Mouse (Mus musculus): ENCODE results near the gene Prrg1. TPM values are rescaled to one million over a fixed set of nuclear protein-coding genes. Genes with fewer than 3 reads are reported as not detected.
A peak's percentile ranks its signal among the peaks of the same experiment; 100 is the strongest.

Prrg1 gene
- polyA plus RNA-seq (2012; rRNA removed) = 1.1 and 2.1 TPM in 2 replicates

DNA sequence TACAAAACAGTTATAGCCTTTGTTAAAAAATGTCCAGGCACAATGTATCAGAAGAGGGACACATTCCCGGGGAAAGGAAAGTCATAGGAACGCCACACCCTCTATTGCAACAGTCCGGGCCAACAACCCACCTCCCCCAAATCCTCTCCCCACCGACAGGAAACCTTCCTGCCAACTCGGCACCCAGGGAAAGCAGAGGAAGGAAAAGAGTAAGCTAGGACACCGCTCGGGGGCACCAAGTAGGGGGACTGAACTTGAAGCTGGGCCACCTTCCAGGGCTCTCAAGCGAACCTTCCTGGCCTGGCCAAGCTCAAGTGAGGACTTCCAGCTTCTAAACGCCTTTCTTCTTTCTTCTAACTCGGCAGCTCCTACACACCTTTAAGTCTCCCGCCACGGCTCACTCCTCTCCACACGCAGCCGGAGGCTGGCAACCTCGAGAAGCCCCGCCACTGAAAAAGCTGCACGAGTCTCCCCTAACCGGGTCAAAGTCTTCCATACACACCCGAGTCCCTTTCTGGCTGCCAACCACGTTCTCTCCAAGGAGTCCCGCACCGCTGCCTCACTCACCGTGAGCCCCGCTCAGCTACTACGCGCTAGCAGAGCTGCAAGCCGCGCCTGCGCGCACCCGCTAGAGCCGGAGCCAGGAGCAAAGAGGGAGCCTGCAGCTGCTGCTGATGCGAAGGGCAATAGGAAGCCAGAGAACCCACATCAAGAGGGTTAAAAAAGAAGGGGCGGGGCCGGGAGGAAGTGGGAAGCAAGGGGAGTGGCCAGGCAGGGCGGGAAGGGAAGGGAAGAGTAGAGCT, at the start of gene Prrg1:
Prrg1 (minus strand) TSS at position 695 of the 803 bp plus-strand sequence.
- H3K4me3 ChIP-seq (ENCODE audit: insufficient read depth, low read depth, low read length) = peak within 1 kb of the TSS; percentile 95
- no peaks in the 10 kb centered on the region for H3K36me3 ChIP-seq (ENCODE audit: control insufficient read depth, insufficient read depth, low read length)
- WGBS = under 1% methylated on average over 36 of the region's 36 CpGs
- DNase-seq = peak; percentile 74
- no peaks in the 10 kb centered on the region for H3K4me1 ChIP-seq (ENCODE audit: control insufficient read depth, insufficient read depth, low read length)
- TF ChIP-seq CTCF (conservative IDR thresholded peaks at IDR 0.05; ENCODE audit: insufficient read depth, insufficient read length, low read depth, low read length) (no peak), POLR2A (IDR thresholded peaks at IDR 0.05; ENCODE audit: low read depth, low read length) (no peak)
- no peaks in the 10 kb centered on the region for H3K27me3 ChIP-seq (replicated peaks; ENCODE audit: control insufficient read depth, insufficient read depth, low read length)
- H3K27ac ChIP-seq (ENCODE audit: insufficient read depth, low read depth, low read length) = peak within 1 kb of the TSS; percentile 83

DNA sequence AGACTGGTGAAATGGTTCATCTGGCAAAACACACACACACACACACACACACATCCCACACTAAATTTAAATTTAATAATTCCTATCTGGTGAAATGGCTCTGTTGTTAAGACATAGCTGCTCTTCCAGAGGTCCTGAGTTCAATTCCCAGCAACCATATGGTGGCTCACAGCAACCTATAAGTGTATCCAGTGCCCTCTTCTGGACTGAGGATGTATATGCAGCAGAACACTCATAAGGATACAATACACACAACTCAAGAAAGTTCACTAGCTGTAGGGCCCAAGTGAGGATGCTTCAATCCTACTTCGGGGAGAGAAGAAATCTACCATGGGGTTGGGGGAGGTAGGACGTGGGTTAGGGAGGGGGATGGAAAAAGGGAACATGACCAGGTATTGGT, 22.1 kb upstream of the Prrg1 start:
- Histone ChIP-seq H3K27me3 (replicated peaks; ENCODE audit: control insufficient read depth, insufficient read depth, low read length) (no peaks in the 10 kb centered on the region), H3K4me1 (ENCODE audit: control insufficient read depth, insufficient read depth, low read length) (no peaks in the 10 kb centered on the region), H3K27ac (ENCODE audit: insufficient read depth, low read depth, low read length) (no peak overlapping the region), H3K4me3 (ENCODE audit: insufficient read depth, low read depth, low read length) (no peak overlapping the region), H3K36me3 (ENCODE audit: control insufficient read depth, insufficient read depth, low read length) (no peaks in the 10 kb centered on the region)
- 77% methylated on average over 2 of the region's 2 CpGs for WGBS
- no peak for DNase-seq
- TF ChIP-seq POLR2A (IDR thresholded peaks at IDR 0.05; ENCODE audit: low read depth, low read length) = no peak
- no peak for TF ChIP-seq CTCF (conservative IDR thresholded peaks at IDR 0.05; ENCODE audit: insufficient read depth, insufficient read length, low read depth, low read length)

DNA sequence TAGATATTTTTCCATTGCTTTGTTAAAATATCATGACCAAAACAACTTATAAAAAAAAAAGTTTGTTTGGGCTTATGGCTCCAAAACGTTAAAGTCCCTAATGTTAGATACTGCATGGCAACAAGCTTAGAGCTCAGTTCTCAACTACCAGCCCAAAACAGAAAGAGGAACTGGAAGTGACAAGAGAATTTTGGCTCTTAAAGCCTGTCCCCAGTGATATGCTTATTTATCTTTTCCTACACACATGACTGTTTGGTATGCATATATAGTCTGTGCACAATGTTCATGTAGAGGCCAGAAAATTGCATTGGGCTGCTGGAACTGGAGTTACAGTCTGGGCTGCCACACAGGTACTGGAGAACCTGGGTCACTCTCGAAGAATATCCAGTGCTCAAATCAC, 9.4 kb upstream of the Prrg1 start:
- TF ChIP-seq POLR2A (IDR thresholded peaks at IDR 0.05; ENCODE audit: low read depth, low read length) = no peak
- no peaks in the 10 kb centered on the region for H3K27me3 ChIP-seq (replicated peaks; ENCODE audit: control insufficient read depth, insufficient read depth, low read length)
- no peak for DNase-seq
- 67% methylated on average over 2 of the region's 2 CpGs for WGBS
- H3K4me3 ChIP-seq (ENCODE audit: insufficient read depth, low read depth, low read length) = no peak overlapping the region
- H3K36me3 ChIP-seq (ENCODE audit: control insufficient read depth, insufficient read depth, low read length) = no peaks in the 10 kb centered on the region
- H3K4me1 ChIP-seq (ENCODE audit: control insufficient read depth, insufficient read depth, low read length) = no peaks in the 10 kb centered on the region
- H3K27ac ChIP-seq (ENCODE audit: insufficient read depth, low read depth, low read length) = no peak overlapping the region

DNA sequence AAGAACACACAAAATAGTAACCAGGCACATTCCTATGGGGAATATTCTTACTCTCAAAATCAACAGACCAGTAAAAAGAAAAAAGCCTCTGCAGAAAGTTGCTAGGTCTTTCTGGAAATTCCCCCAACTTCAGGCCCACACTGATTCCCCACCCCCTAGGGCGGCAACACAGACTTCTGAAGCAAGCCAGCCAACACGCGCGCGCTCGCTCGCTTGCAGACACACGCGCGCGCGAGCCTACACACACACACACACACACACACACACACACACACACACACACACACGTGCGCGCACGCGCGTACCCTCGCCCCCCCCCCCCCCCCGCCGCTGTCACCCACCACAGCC, 868 bp downstream of the Prrg1 start:
- no peaks in the 10 kb centered on the region for H3K36me3 ChIP-seq (ENCODE audit: control insufficient read depth, insufficient read depth, low read length)
- H3K27ac ChIP-seq (ENCODE audit: insufficient read depth, low read depth, low read length) = no peak overlapping the region; the same call in 1 of the 2 replicates
- H3K4me3 ChIP-seq (ENCODE audit: insufficient read depth, low read depth, low read length) = peak overlapping the region; percentile 95; the same call in 1 of the 2 replicates
- H3K4me1 ChIP-seq (ENCODE audit: control insufficient read depth, insufficient read depth, low read length) = no peaks in the 10 kb centered on the region
- peak; percentile 65 for DNase-seq
- under 1% methylated on average over 12 of the region's 21 CpGs for WGBS
- no peaks in the 10 kb centered on the region for H3K27me3 ChIP-seq (replicated peaks; ENCODE audit: control insufficient read depth, insufficient read depth, low read length)
- TF ChIP-seq POLR2A (IDR thresholded peaks at IDR 0.05; ENCODE audit: low read depth, low read length) (no peak), CTCF (conservative IDR thresholded peaks at IDR 0.05; ENCODE audit: insufficient read depth, insufficient read length, low read depth, low read length) (no peak)

DNA sequence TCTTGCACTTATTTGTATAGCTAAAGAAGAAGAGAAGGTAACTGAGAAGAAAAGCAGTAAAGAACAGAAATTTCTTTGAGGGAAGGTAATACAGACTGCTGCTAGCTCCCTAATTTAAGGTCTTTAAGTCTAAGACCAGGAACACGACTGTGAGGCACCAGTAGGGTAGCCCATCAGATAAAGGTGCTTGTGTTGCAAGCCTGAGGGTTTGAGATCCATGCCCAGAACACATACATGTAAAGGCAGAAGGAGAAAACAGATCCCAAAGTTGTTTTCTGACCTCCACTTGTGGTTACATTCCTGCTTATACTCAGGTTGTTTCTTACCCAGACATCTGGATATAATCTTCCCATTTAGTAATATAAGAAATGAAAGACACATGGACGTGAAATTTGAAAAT, 20.2 kb downstream of the Prrg1 start:
- Histone ChIP-seq H3K4me1 (ENCODE audit: control insufficient read depth, insufficient read depth, low read length) (no peaks in the 10 kb centered on the region), H3K27ac (ENCODE audit: insufficient read depth, low read depth, low read length) (no peak overlapping the region), H3K27me3 (replicated peaks; ENCODE audit: control insufficient read depth, insufficient read depth, low read length) (no peaks in the 10 kb centered on the region), H3K4me3 (ENCODE audit: insufficient read depth, low read depth, low read length) (no peak overlapping the region), H3K36me3 (ENCODE audit: control insufficient read depth, insufficient read depth, low read length) (no peaks in the 10 kb centered on the region)
- no peak for DNase-seq
- TF ChIP-seq CTCF (conservative IDR thresholded peaks at IDR 0.05; ENCODE audit: insufficient read depth, insufficient read length, low read depth, low read length) (no peak), POLR2A (IDR thresholded peaks at IDR 0.05; ENCODE audit: low read depth, low read length) (no peak)
- WGBS = 77% methylated on average over 2 of the region's 2 CpGs

DNA sequence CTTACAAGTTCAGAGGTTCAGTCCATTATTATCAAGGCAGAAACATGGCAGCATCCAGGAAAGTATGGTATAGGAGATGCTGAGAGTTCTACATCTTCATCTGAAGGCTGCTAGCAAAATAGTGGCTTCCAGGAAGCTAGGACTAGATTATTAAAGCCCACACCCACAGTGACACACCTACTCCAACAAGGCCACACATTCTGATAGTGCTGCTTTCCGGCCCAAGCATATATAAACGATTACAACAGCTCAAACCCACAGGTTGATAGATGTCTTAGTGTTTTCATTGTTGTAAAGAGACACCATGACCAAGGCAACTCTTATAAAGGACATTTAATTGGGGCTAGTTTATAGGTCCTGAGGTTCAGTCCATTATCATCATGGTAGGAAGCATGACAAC, 30.3 kb downstream of the Prrg1 start:
- Histone ChIP-seq H3K4me1 (ENCODE audit: control insufficient read depth, insufficient read depth, low read length) (no peaks in the 10 kb centered on the region), H3K27ac (ENCODE audit: insufficient read depth, low read depth, low read length) (no peak overlapping the region), H3K36me3 (ENCODE audit: control insufficient read depth, insufficient read depth, low read length) (no peaks in the 10 kb centered on the region), H3K4me3 (ENCODE audit: insufficient read depth, low read depth, low read length) (no peak overlapping the region), H3K27me3 (replicated peaks; ENCODE audit: control insufficient read depth, insufficient read depth, low read length) (no peaks in the 10 kb centered on the region)
- TF ChIP-seq POLR2A (IDR thresholded peaks at IDR 0.05; ENCODE audit: low read depth, low read length) = no peak
- TF ChIP-seq CTCF (conservative IDR thresholded peaks at IDR 0.05; ENCODE audit: insufficient read depth, insufficient read length, low read depth, low read length) = no peak
- WGBS = 95% methylated on average over 2 of the region's 2 CpGs
- DNase-seq = no peak

DNA sequence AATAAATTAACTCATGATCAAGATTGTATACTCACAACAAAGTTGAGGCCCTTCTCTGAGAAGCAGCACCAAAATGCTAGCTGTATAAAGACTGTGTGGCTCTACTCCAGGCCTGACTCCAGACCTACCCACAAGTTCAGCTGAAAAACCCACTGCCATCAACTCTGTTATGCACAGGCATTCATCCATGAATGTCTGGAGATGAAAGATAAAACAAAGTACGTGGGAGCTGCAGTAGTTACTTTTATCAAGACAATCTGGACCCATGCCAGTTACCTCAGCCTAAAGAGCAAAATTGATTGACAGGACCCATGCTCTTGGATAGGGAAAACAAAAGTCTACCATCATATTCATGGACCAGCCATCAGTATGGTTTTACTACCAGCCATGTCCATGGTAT, 31.0 kb downstream of the Prrg1 start:
- Histone ChIP-seq H3K4me1 (ENCODE audit: control insufficient read depth, insufficient read depth, low read length) (no peaks in the 10 kb centered on the region), H3K4me3 (ENCODE audit: insufficient read depth, low read depth, low read length) (no peak overlapping the region), H3K36me3 (ENCODE audit: control insufficient read depth, insufficient read depth, low read length) (no peaks in the 10 kb centered on the region), H3K27ac (ENCODE audit: insufficient read depth, low read depth, low read length) (no peak overlapping the region), H3K27me3 (replicated peaks; ENCODE audit: control insufficient read depth, insufficient read depth, low read length) (no peaks in the 10 kb centered on the region)
- no peak for DNase-seq
- 41% methylated on average over 1 of the region's 1 CpGs for WGBS
- TF ChIP-seq CTCF (conservative IDR thresholded peaks at IDR 0.05; ENCODE audit: insufficient read depth, insufficient read length, low read depth, low read length) (no peak), POLR2A (IDR thresholded peaks at IDR 0.05; ENCODE audit: low read depth, low read length) (no peak)
